Mouse (Mus musculus): Measurements from ENCODE around the gene Tmem184b.

DNA sequence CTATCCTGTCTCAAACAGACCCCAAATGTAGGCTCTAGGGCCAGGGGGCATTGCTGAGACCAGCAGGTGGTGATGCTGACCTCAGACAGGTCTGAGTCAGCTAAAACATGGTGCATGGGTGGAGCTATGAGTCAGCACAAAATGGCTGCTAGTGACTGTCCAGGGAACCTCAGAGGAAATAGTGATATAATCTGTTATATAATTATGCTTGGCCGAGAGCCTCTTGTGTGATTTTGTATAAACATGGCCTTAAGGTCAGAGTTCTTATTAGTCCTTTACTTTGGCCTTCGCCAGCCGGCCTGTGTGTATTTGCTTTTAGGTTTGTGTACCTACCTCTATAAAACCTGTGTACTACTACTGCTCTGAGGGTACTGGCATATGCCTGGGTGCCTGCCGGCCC is 70.0 kb downstream of the Tmem184b start:
- no peak for TF ChIP-seq POLR2A (IDR thresholded peaks at IDR 0.05; ENCODE audit: insufficient read depth, low read depth, low read length)
- no peak for TF ChIP-seq CTCF (IDR thresholded peaks at IDR 0.05)

All from heart, adult 2 months (tissue).